Mouse (Mus musculus): Measurements from ENCODE around the gene Rnf31. TPM values are rescaled to one million over a fixed set of nuclear protein-coding genes. Genes with fewer than 3 reads are reported as not detected.

The Rnf31 gene
- polyA plus RNA-seq, 1 experiment from 2014 or later: 19.8 TPM

Other genes with a start within 250 kb of the Rnf31 start
- 165 and 167 TPM in 2 replicates for gene Dhrs4, start 113.0 kb upstream of the Rnf31 start, polyA plus RNA-seq (2015; fragmentation: Nextera tagmentation; extraction: Ambion mirVana)
- gene Carmil3, start 101.1 kb upstream of the Rnf31 start, polyA plus RNA-seq (2015; fragmentation: Nextera tagmentation; extraction: Ambion mirVana): 1.0 TPM in 2 replicates
- 0.61 TPM in 2 replicates for gene Cpne6, start 81.3 kb upstream of the Rnf31 start, polyA plus RNA-seq (2015; fragmentation: Nextera tagmentation; extraction: Ambion mirVana)
- not detected in 2 replicates for gene Nrl, start 66.7 kb upstream of the Rnf31 start, polyA plus RNA-seq (2015; fragmentation: Nextera tagmentation; extraction: Ambion mirVana)
- gene Pck2, start 51.4 kb upstream of the Rnf31 start, polyA plus RNA-seq (2015; fragmentation: Nextera tagmentation; extraction: Ambion mirVana): 46.2 and 51.8 TPM in 2 replicates
- gene Dcaf11, start 31.7 kb upstream of the Rnf31 start, polyA plus RNA-seq (2015; fragmentation: Nextera tagmentation; extraction: Ambion mirVana): 102 and 104 TPM in 2 replicates
- gene A730061H03Rik, start 31.3 kb upstream of the Rnf31 start, polyA plus RNA-seq (2015; fragmentation: Nextera tagmentation; extraction: Ambion mirVana): 2.0 and 2.2 TPM in 2 replicates
- gene Fitm1, start 16.1 kb upstream of the Rnf31 start, polyA plus RNA-seq (2015; fragmentation: Nextera tagmentation; extraction: Ambion mirVana): 0.18 and 0.28 TPM in 2 replicates
- gene Psme1, start 13.6 kb upstream of the Rnf31 start, polyA plus RNA-seq (2015; fragmentation: Nextera tagmentation; extraction: Ambion mirVana): 217 and 224 TPM in 2 replicates
- gene Emc9, start 6.4 kb upstream of the Rnf31 start, polyA plus RNA-seq (2015; fragmentation: Nextera tagmentation; extraction: Ambion mirVana): 14.0 and 15.6 TPM in 2 replicates
- 347 and 368 TPM in 2 replicates for gene Psme2, start 595 bp upstream of the Rnf31 start, polyA plus RNA-seq (2015; fragmentation: Nextera tagmentation; extraction: Ambion mirVana)
- gene Irf9, start 11.9 kb downstream of the Rnf31 start, polyA plus RNA-seq (2015; fragmentation: Nextera tagmentation; extraction: Ambion mirVana): 11.6 and 12.9 TPM in 2 replicates
- 13.1 and 13.9 TPM in 2 replicates for gene Rec8, start 26.3 kb downstream of the Rnf31 start, polyA plus RNA-seq (2015; fragmentation: Nextera tagmentation; extraction: Ambion mirVana)
- gene Ipo4, start 44.2 kb downstream of the Rnf31 start, polyA plus RNA-seq (2015; fragmentation: Nextera tagmentation; extraction: Ambion mirVana): 65.5 and 71.1 TPM in 2 replicates
- 0.53 and 0.70 TPM in 2 replicates for gene Gm49378, start 46.2 kb downstream of the Rnf31 start, polyA plus RNA-seq (2015; fragmentation: Nextera tagmentation; extraction: Ambion mirVana)
- 131 and 133 TPM in 2 replicates for gene Tm9sf1, start 52.1 kb downstream of the Rnf31 start, polyA plus RNA-seq (2015; fragmentation: Nextera tagmentation; extraction: Ambion mirVana)
- 1.0 and 1.3 TPM in 2 replicates for gene Tssk4, start 58.5 kb downstream of the Rnf31 start, polyA plus RNA-seq (2015; fragmentation: Nextera tagmentation; extraction: Ambion mirVana)
- 65.6 and 70.7 TPM in 2 replicates for gene Mdp1, start 68.8 kb downstream of the Rnf31 start, polyA plus RNA-seq (2015; fragmentation: Nextera tagmentation; extraction: Ambion mirVana)
- 52.3 and 58.4 TPM in 2 replicates for gene Gmpr2, start 80.2 kb downstream of the Rnf31 start, polyA plus RNA-seq (2015; fragmentation: Nextera tagmentation; extraction: Ambion mirVana)
- 464 and 495 TPM in 2 replicates for gene Nedd8, start 80.4 kb downstream of the Rnf31 start, polyA plus RNA-seq (2015; fragmentation: Nextera tagmentation; extraction: Ambion mirVana)
- gene Tinf2, start 90.1 kb downstream of the Rnf31 start, polyA plus RNA-seq (2015; fragmentation: Nextera tagmentation; extraction: Ambion mirVana): 32.6 and 37.1 TPM in 2 replicates
- 0.75 and 1.4 TPM in 2 replicates for gene Tgm1, start 122.2 kb downstream of the Rnf31 start, polyA plus RNA-seq (2015; fragmentation: Nextera tagmentation; extraction: Ambion mirVana)
- 36.9 and 37.5 TPM in 2 replicates for gene Rabggta, start 130.6 kb downstream of the Rnf31 start, polyA plus RNA-seq (2015; fragmentation: Nextera tagmentation; extraction: Ambion mirVana)
- 151 and 173 TPM in 2 replicates for gene Dhrs1, start 154.0 kb downstream of the Rnf31 start, polyA plus RNA-seq (2015; fragmentation: Nextera tagmentation; extraction: Ambion mirVana)
- gene Nop9, start 154.0 kb downstream of the Rnf31 start, polyA plus RNA-seq (2015; fragmentation: Nextera tagmentation; extraction: Ambion mirVana): 28.3 and 33.6 TPM in 2 replicates
- gene Cideb, start 166.8 kb downstream of the Rnf31 start, polyA plus RNA-seq (2015; fragmentation: Nextera tagmentation; extraction: Ambion mirVana): 118 and 152 TPM in 2 replicates
- 0.35 and 0.82 TPM in 2 replicates for gene Ltb4r2, start 169.7 kb downstream of the Rnf31 start, polyA plus RNA-seq (2015; fragmentation: Nextera tagmentation; extraction: Ambion mirVana)
- 1.0 and 1.1 TPM in 2 replicates for gene Ltb4r1, start 174.3 kb downstream of the Rnf31 start, polyA plus RNA-seq (2015; fragmentation: Nextera tagmentation; extraction: Ambion mirVana)
- gene Adcy4, start 192.4 kb downstream of the Rnf31 start, polyA plus RNA-seq (2015; fragmentation: Nextera tagmentation; extraction: Ambion mirVana): 6.5 and 6.6 TPM in 2 replicates
- 51.2 and 55.8 TPM in 2 replicates for gene Ripk3, start 197.2 kb downstream of the Rnf31 start, polyA plus RNA-seq (2015; fragmentation: Nextera tagmentation; extraction: Ambion mirVana)
- gene Nfatc4, start 231.4 kb downstream of the Rnf31 start, polyA plus RNA-seq (2015; fragmentation: Nextera tagmentation; extraction: Ambion mirVana): 21.1 and 21.2 TPM in 2 replicates

All from intestine, embryonic 16.5 days (tissue).